Mouse (Mus musculus) layer of hippocampus, postnatal 36 days (tissue): Measurements from ENCODE around the gene Med4. TPM values are rescaled to one million over a fixed set of nuclear protein-coding genes. Genes with fewer than 3 reads are reported as not detected.
"Not testable (repeated sequence)": the region's sequence is repeated elsewhere in the genome, so short reads cannot be mapped to it uniquely, and the experiment has no call there.

Source experiments
- DNase-seq, 2 experiments: peaks; one replicate each; pipeline ENCODE4 v3.0.0; 2022
- total RNA-seq, 2 experiments: library from RNA; stranded (reverse); gene quantifications; 2 replicates each; pipeline ENCODE4 v1.2.3; 2021

Gene Med4
- total RNA-seq, 2 experiments from 2014 or later: 30.0 to 31.6 TPM

- peak; percentile 13 to 38 for DNase-seq
These were observed 7.1 kb upstream of the Med4 start for GRCm38 (mm10) chr14:73502591-73503184.

DNA sequence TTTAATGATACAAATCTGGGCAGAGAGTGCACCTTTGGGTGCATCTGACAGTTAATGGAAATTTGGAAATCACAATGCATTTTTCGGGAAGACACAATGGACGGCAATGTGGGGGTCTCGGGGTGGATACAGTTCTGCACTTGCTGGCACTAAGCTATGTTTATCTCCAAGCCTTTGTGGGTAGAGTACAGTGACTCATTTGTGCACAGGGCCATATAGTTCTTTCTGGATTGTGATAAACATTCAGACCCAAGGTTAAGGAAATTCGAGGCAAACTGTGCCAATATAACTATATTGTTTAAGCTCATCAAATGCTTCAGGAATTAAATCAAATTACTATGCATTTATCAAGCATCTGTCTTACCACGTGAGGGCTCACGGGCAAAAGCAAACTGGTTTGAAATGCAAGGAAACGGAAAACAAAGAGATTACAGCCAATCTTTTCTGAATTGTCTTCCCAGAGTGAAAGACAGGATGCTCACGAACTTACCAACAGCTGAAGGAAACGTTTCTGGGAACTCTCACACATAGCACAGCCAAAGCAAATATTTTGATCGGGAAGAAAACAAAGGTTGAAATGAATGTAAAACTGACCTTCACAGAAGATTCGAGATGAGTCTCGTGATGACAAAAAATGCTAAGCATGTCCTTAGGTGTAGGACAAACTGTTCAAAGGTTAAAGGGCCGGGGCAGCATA, 6.4 kb upstream of the Med4 start:
- no peak for DNase-seq

DNA sequence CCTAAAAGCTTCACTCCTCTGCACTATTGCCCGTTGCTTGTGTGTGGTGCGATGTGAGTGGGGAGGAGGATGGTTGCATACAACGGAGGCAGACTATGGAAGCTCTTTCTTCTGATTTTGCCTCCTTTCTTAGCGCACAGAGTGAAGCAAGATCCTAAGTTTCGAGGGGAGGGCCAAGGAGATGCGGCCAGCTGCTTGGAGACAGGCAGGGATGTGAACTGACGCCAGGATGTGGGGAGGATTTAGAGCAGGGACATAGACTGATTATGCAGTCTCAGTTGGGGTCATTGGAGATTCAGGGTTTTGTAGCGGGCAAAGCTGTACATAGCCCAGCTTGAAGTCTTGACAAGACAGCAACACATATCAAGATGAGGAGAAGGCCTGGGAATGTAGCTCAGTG, 3.5 kb upstream of the Med4 start:
- DNase-seq: no peak

- DNase-seq: no peak
These were observed 2.6 kb upstream of the Med4 start for GRCm38 (mm10) chr14:73507200-73507599.

- DNase-seq: no peak
These were observed 2.0 kb upstream of the Med4 start for GRCm38 (mm10) chr14:73507702-73508376.

DNA sequence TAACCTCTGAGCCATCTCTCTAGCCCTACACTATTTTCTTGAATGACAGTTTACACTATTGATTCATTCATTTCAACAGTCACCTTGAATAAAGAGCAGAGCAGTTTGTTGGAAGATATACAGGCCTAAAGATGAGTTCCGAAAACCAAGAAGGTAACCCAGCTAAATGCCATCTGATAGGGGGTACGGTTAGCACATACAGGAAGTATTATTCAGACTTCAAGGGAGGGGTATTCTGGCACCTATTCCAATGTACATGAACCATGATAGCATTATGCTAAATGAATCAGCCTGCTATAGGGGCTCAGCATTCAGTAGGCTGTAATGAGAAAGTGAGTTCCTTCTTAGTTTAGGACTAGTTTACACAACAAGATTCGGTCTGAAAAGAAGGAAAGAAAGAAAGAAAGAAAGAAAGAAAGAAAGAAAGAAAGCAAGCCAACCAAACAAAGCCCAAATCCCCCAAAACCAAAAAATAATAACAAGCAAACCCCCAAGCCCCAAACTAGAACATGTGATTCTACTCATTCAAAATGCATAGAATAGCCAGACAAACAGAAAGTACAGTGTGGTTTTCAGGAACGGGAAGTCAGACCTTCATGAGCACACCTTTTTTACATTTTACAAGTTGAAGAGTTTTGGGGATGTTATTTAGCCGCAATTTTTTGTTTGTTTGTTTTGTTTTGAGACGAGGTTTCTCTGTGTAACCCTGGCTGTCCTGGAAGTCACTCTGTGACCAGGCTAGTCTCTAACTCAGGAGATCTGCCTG, 1.0 kb upstream of the Med4 start:
- DNase-seq: no peak

GRCm38 (mm10) chr14:73524136-73524535, 14.3 kb downstream of the Med4 start:
- DNase-seq: no peak

DNA sequence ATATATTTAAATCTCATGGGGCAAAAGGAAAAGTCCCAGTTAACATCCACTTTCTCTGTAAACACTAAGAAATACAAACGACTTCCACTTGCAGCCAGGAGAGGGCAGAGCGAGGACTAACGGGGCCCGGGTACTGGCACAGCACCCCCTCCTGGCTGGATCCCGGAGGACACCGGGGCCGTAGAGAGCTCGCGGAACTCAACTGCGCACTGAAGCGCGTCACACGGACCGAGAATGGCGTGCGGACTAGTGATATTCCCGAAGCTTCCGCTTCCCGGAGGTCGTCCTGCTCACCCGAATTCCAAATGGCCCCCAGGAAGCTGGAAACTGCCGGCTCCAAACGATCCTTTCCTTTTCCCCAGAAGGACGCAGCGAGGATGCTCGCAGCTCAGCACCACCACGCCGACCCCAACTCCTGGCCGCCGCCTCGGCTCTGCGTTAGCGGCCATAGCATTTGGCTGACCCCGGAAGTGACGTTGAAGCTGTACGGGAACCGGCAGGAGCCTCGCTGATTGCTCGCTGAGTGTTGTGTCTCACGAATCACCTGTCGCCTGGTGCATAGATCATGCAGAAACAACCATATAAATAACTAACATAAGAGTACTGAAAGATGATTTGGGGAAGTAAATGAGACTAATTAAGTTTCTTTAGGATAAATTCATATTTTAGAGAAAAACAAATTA, 15.1 kb downstream of the Med4 start, which contains the start of gene Sucla2:
Sucla2 (plus strand) TSS at position 554 of the 683 bp plus-strand sequence.
- DNase-seq: peak; percentile 95 to 96

- not testable (repeated sequence) for DNase-seq
These were observed 18.8 kb downstream of the Med4 start for GRCm38 (mm10) chr14:73528661-73529060.

- no peak for DNase-seq
These were observed 24.1 kb downstream of the Med4 start for GRCm38 (mm10) chr14:73533755-73534465.

- no peak for DNase-seq
These were observed 25.8 kb downstream of the Med4 start for GRCm38 (mm10) chr14:73535641-73536040.

- DNase-seq: no peak
These were observed 34.0 kb downstream of the Med4 start for GRCm38 (mm10) chr14:73543781-73544180.

DNA sequence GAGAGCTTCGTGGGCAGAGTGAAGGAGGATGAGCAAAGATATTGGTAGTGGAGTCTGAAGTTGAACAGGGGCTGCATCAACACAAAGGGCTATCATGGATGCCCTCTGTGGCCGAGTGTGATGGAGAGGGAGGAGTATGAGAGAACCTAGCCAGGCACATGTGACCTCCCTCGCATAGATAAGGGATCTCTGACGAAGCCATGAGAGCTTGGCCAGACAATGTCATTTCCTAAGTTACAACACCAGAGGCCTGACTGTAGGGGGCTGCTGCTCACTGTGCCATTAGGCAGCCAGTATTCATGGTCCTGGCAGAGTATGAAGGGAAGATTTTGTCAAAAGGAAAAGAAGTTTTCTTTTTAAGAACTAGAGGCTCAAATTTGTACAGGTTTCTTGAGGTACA, 37.2 kb downstream of the Med4 start:
- no peak for DNase-seq

- DNase-seq: no peak
These were observed 38.2 kb downstream of the Med4 start, which contains the start of gene Nudt15 for GRCm38 (mm10) chr14:73548051-73548450. Gene Nudt15, minus strand, starts transcription at chr14:73548242.

GRCm38 (mm10) chr14:73550291-73550690, 40.5 kb downstream of the Med4 start:
- DNase-seq: no peak

DNA sequence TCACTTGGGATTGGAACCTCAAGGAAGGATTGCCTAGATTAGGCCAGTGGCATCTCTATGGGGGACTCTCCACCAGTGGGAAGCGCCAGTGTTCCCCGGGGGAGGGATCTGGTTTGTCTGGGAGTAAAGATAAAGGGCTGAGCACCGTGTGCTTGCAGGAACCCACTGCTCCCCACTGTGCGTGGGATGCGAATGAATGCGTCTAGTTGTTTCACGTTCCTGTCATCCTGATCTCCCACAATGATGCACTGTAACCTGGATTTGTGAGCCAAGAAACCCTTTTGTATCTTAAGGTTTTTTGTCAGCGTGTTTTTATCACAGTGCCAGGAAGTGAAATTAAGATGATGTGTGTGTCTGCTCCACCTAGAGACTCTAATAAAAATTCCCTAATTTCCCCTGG, 40.9 kb downstream of the Med4 start:
- peak in 1 of 2 experiments; percentile 14 for DNase-seq

GRCm38 (mm10) chr14:73551164-73551563, 41.3 kb downstream of the Med4 start:
- no peak for DNase-seq

DNA sequence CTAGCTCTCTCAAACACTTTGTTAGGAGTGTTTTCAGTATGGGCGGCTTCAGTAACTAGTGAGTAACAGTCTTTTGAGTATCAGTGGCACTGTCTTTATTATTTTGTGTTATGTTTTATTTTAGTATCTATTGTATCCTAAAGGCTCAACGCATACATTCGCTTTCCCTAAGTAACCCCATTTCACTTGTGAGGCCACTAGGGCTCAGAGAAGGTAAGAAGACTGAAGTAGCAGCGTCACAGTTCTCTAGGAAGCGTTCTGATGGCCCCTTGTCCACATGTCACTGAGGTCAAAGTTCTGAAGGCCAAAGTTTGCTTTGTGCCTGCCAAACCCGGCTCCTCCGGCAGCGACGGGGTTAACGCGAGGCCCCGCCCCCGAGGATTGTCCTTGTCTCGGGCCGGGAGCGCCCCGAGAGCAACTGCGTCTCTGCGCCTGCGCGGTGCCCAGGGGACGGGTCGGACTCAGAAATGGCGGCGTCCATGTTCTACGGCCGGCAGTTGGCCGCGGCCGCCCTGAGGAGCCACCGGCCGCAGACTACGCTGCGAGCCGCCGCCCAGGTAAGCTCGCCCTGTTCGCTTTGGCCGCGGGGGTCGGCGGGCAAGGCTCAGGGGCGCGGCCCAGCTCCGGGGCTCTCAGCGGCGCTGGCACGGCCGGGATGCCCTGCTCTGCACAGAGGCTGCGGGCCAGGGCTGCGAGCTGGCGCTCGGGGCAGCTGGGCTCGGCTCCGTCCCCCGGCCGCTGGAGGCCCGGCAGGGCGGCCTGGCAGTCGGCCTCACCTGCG, 42.7 kb downstream of the Med4 start:
- peak; percentile 88 to 92 for DNase-seq

- DNase-seq: no peak
These were observed 43.4 kb downstream of the Med4 start for GRCm38 (mm10) chr14:73553122-73553696.
